Mouse (Mus musculus): ENCODE data around the gene Tceal1. TPM values are rescaled to one million over a fixed set of nuclear protein-coding genes. Genes with fewer than 3 reads are reported as not detected.

The Tceal1 gene
- total and polyA plus RNA-seq, 3 experiments: 0.08 TPM; not detected in 2

DNA sequence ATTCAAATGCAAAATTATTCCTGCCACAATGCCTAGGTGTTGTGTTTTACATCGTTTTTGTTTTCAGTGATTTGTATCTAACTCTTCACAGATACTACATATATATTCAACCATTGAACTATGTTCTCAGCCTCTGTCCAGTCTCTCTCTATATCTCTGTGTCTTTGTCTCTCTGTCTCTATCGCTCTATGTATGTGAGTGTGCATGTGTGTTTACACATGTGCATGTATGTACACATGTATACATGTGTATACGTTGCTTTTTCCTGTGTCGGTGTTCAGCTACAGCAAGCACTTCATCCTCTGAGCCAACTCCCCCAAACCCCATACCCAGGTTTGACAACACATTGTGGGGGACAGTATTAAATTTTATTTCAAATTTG, 15.5 kb upstream of the Tceal1 start:
- no peak overlapping the region for H3K9ac ChIP-seq (ENCODE audit: insufficient read depth, low read depth)
- H3K4me1 ChIP-seq (ENCODE audit: control insufficient read depth in 1 of 2, insufficient read depth in 2 of 2): no peaks in the 10 kb centered on the region
- H3K4me2 ChIP-seq (ENCODE audit: insufficient read depth, low read depth, poor library complexity, severe bottlenecking): no peak overlapping the region
- no peaks in the 10 kb centered on the region for H3K9me3 ChIP-seq (replicated peaks; ENCODE audit: low read length)
- TF ChIP-seq JUND (conservative IDR thresholded peaks at IDR 0.05; ENCODE audit: low read depth, low read length) (no peak), CTCF (conservative IDR thresholded peaks at IDR 0.05 in 1 of 2, IDR thresholded peaks at IDR 0.05 in 1 of 2; ENCODE audit: low read depth in 2 of 2, low read length in 2 of 2) (no peak), RAD21 (IDR thresholded peaks at IDR 0.05; ENCODE audit: low read depth, low read length) (no peak), TBP (conservative IDR thresholded peaks at IDR 0.05; ENCODE audit: low read depth, low read length) (no peak), GABPA (IDR thresholded peaks at IDR 0.05; ENCODE audit: insufficient replicate concordance, low read depth, low read length) (no peak), UBTF (IDR thresholded peaks at IDR 0.05; ENCODE audit: low read depth, low read length) (no peak), KAT2A (IDR thresholded peaks at IDR 0.05; ENCODE audit: insufficient replicate concordance, low read length) (no peak), MAX (IDR thresholded peaks at IDR 0.05; ENCODE audit: low read length) (no peak), ETS1 (conservative IDR thresholded peaks at IDR 0.05; ENCODE audit: low read depth, low read length) (no peak), POLR2A (IDR thresholded peaks at IDR 0.05; ENCODE audit: low read depth, low read length) (no peak), SMC3 (IDR thresholded peaks at IDR 0.05; ENCODE audit: low read depth, low read length) (no peak), NRF1 (IDR thresholded peaks at IDR 0.05; ENCODE audit: low read depth, low read length) (no peak), NELFE (IDR thresholded peaks at IDR 0.05; ENCODE audit: low read depth, low read length) (no peak)
- H3K4me3 ChIP-seq (replicated peaks in 1 of 3; ENCODE audit: low read depth in 2 of 3, low read length in 2 of 3, poor library complexity in 1 of 3): no peak overlapping the region
- no peaks in the 10 kb centered on the region for H3K79me2 ChIP-seq (replicated peaks; ENCODE audit: control insufficient read depth, extremely low read depth, insufficient read depth, poor library complexity, severe bottlenecking)
- no peaks in the 10 kb centered on the region for H3K27me3 ChIP-seq (replicated peaks)
- H3K27ac ChIP-seq (ENCODE audit: insufficient read depth, low read depth): no peak overlapping the region
- dilution Hi-C loops (cut with MboI; ENCODE audit: extremely low pct_ligation_motif_present, extremely low pct_unique_long_range_greater_than_20kb, low sequenced_read_pairs) (no loop called here), in situ Hi-C loops (cut with MboI; ENCODE audit: low pct_ligation_motif_present, low pct_unique_long_range_greater_than_20kb, low sequenced_read_pairs) (no loop called here)
- no peak for DNase-seq (ENCODE audit: extremely low read depth)
- H3K36me3 ChIP-seq (replicated peaks in 1 of 2; ENCODE audit: control insufficient read depth in 1 of 2, insufficient read depth in 1 of 2, low read length in 1 of 2): no peaks in the 10 kb centered on the region

DNA sequence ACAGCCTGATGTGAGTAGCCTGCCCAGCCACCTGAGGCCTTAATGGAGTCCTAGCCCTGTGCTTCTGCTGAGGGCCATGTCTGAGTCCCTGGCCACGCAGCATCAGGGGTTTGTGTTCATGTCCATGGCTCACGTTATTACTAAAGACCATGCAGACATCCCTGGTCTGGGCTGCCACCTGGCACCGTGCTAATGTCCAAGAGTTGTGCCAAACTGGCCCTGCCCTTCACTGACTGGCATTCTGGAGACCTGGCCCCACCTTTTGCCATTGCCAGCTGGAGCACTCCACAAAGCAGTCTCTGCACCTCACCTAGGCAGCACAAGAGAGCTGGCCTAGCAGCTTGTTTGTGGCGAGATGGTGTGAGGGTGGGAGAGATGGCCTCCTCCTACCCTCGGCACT, 14.6 kb upstream of the Tceal1 start:
- H3K4me3 ChIP-seq (replicated peaks in 1 of 3; ENCODE audit: low read depth in 2 of 3, low read length in 2 of 3, poor library complexity in 1 of 3): no peak overlapping the region
- H3K27me3 ChIP-seq (replicated peaks): no peaks in the 10 kb centered on the region
- no peak overlapping the region for H3K9ac ChIP-seq (ENCODE audit: insufficient read depth, low read depth)
- dilution Hi-C loops (cut with MboI; ENCODE audit: extremely low pct_ligation_motif_present, extremely low pct_unique_long_range_greater_than_20kb, low sequenced_read_pairs): no loop called here
- no peaks in the 10 kb centered on the region for H3K4me1 ChIP-seq (ENCODE audit: control insufficient read depth in 1 of 2, insufficient read depth in 2 of 2)
- in situ Hi-C loops (cut with MboI; ENCODE audit: low pct_ligation_motif_present, low pct_unique_long_range_greater_than_20kb, low sequenced_read_pairs): no loop called here
- TF ChIP-seq NELFE (IDR thresholded peaks at IDR 0.05; ENCODE audit: low read depth, low read length) (no peak), HCFC1 (IDR thresholded peaks at IDR 0.05; ENCODE audit: low read depth, low read length) (no peak), TCF12 (IDR thresholded peaks at IDR 0.05; ENCODE audit: low read depth, low read length) (no peak), EP300 (IDR thresholded peaks at IDR 0.05; ENCODE audit: low read length) (no peak), ZMIZ1 (IDR thresholded peaks at IDR 0.05; ENCODE audit: low read depth, low read length) (no peak), ETS1 (conservative IDR thresholded peaks at IDR 0.05; ENCODE audit: low read depth, low read length) (no peak), IRF4 (IDR thresholded peaks at IDR 0.05; ENCODE audit: low read depth, low read length) (no peak), ELF1 (IDR thresholded peaks at IDR 0.05; ENCODE audit: low read depth, low read length) (no peak), CTCF (conservative IDR thresholded peaks at IDR 0.05 in 1 of 2, IDR thresholded peaks at IDR 0.05 in 1 of 2; ENCODE audit: low read depth in 2 of 2, low read length in 2 of 2) (no peak), USF2 (conservative IDR thresholded peaks at IDR 0.05; ENCODE audit: low read depth, low read length) (no peak), UBTF (IDR thresholded peaks at IDR 0.05; ENCODE audit: low read depth, low read length) (no peak), SMC3 (IDR thresholded peaks at IDR 0.05; ENCODE audit: low read depth, low read length) (no peak), USF1 (IDR thresholded peaks at IDR 0.05; ENCODE audit: low read depth, low read length) (no peak), POLR2AphosphoS2 (IDR thresholded peaks at IDR 0.05; ENCODE audit: low read depth, low read length) (no peak), ZKSCAN1 (IDR thresholded peaks at IDR 0.05; ENCODE audit: borderline replicate concordance, low read depth, low read length) (no peak), PAX5 (IDR thresholded peaks at IDR 0.05; ENCODE audit: low read length) (no peak), MAFK (IDR thresholded peaks at IDR 0.05; ENCODE audit: insufficient replicate concordance, low read length) (no peak), JUND (conservative IDR thresholded peaks at IDR 0.05; ENCODE audit: low read depth, low read length) (no peak), SIN3A (IDR thresholded peaks at IDR 0.05; ENCODE audit: low read length) (no peak)
- no peaks in the 10 kb centered on the region for H3K79me2 ChIP-seq (replicated peaks; ENCODE audit: control insufficient read depth, extremely low read depth, insufficient read depth, poor library complexity, severe bottlenecking)
- no peak overlapping the region for H3K27ac ChIP-seq (ENCODE audit: insufficient read depth, low read depth)
- no peak overlapping the region for H3K4me2 ChIP-seq (ENCODE audit: insufficient read depth, low read depth, poor library complexity, severe bottlenecking)
- no peak for DNase-seq (ENCODE audit: extremely low read depth)
- no peaks in the 10 kb centered on the region for H3K9me3 ChIP-seq (replicated peaks; ENCODE audit: low read length)
- no peaks in the 10 kb centered on the region for H3K36me3 ChIP-seq (replicated peaks in 1 of 2; ENCODE audit: control insufficient read depth in 1 of 2, insufficient read depth in 1 of 2, low read length in 1 of 2)

Data from CH12.LX (cell line).